Comparison of ENCODE assay signal across 10 mouse cellular contexts in the genomic region with DNA sequence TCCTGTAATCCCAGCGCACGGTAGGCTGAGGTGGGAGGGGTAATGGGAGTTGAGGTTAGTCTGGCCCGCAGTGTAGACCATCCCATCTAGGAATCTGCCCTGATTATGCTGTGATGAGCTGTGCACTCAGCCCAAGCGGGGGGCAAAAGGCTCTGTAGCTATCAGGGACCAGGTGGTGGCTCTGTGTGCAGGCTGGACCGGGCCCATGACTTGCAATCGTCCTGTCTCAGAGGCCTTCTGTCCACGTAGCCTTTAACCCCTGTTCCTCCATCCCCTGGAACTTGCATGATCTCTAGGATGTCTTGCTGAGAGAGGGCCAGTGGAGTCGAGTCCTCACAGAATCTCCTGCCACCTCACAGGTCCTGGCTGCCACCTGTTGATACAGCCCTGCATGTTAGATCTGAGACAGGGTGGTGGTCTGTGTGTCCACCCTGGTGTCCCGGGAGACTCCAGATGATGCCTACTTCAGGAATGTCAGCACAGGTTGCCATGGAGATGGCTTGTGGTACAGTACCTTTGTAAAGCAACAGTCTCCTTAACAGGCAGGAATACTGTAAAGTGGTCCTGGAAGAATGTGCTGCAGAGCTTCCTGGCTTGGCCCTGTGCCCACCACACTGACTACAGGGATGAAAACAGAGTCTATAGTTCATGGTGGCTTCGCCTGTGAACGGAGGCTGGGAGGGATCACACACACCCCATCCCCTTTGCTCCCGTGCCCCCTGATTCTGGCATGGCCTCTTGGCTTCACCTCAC. TPM values are rescaled to one million over a fixed set of nuclear protein-coding genes. Genes with fewer than 3 reads are reported as not detected.
A peak's percentile ranks its signal among the peaks of the same experiment; 100 is the strongest.
DNase-seq lines count a peak whose midpoint lies in the region; ATAC-seq and TF ChIP-seq lines count a peak whose summit lies in the region.
"Had no signal": no experiment of that assay in that cellular context is flagged by ENCODE, and none has a peak within 500 bp of the region (broad histone marks: within the 10 kb centered on the region; RNA-seq: fewer than 3 reads in every experiment).

No protein-coding gene starts in this region.

- 69% methylated on average over 12 of the region's 12 CpGs for WGBS in intestine, embryonic 16.5 days

- no peak for ATAC-seq in intestine, embryonic 16.5 days

- no peaks in the 10 kb centered on the region for H3K36me3 ChIP-seq in intestine, embryonic 16.5 days (ENCODE audit: control insufficient read depth, insufficient read depth, low read length)

- H3K9me3 ChIP-seq in intestine, embryonic 16.5 days (ENCODE audit: control insufficient read depth, low read length) = no peaks in the 10 kb centered on the region

- peak overlapping the region; percentile 11; the same call in 1 of the 2 replicates for H3K27ac ChIP-seq in layer of hippocampus, adult 2 months
- H3K27ac ChIP-seq in intestine, embryonic 16.5 days (ENCODE audit: low read length) = peak overlapping the region; percentile 63

- H3K27me3 ChIP-seq in intestine, embryonic 16.5 days (replicated peaks; ENCODE audit: control insufficient read depth, insufficient read depth, low read length) = no peaks in the 10 kb centered on the region

- H3K4me2 ChIP-seq in intestine, embryonic 16.5 days (ENCODE audit: low read depth, low read length) = no peak overlapping the region

- H3K4me1 ChIP-seq in intestine, embryonic 16.5 days (ENCODE audit: control insufficient read depth, insufficient read depth, low read length) = peaks cover 53% of the 10 kb centered on the region

- DNase-seq in cerebellum, adult 18-20 months = peak; percentile 37 to 55
- DNase-seq in cerebellum, adult 11 months = no peak
- no peak for DNase-seq in layer of hippocampus, adult 2 months (ENCODE audit: low spot score in 2 of 2)
- DNase-seq in layer of hippocampus, adult 11-12 months (ENCODE audit: low spot score) = no peak
- DNase-seq in retina, postnatal 1 day = peak; percentile 40
- no peak for DNase-seq in adrenal gland, postnatal 10 days
- DNase-seq in gastrocnemius, postnatal 4 days (ENCODE audit: low spot score in 2 of 2) = no peak
- DNase-seq: layer of hippocampus, adult 9-11 months; lung, postnatal 36 days had no signal

- H3K9ac ChIP-seq in intestine, embryonic 16.5 days (ENCODE audit: low read depth, low read length) = 0 out of 2 replicates have a peak overlapping the region, but pooled peaks have one; percentile 32

- H3K4me3 ChIP-seq in layer of hippocampus, adult 2 months = no peak overlapping the region
- H3K4me3 ChIP-seq in intestine, embryonic 16.5 days (ENCODE audit: low read length) = no peak overlapping the region

- no peak for TF ChIP-seq CTCF in layer of hippocampus, adult 2 months (conservative IDR thresholded peaks at IDR 0.05)

RNA-seq across cellular contexts. Expression of gene Galnt2, which starts 51.9 kb away (rescaled TPM):
- 10 to 100 TPM; 34.5 to 44.5 TPM for total RNA-seq in layer of hippocampus, adult 2 months (2021)
- polyA plus RNA-seq in intestine, embryonic 16.5 days (2015; fragmentation: Nextera tagmentation; extraction: Ambion mirVana) = 35.1 and 35.9 TPM in 2 replicates
- 10 to 100 TPM; 60.1 to 67.6 TPM for total RNA-seq in adrenal gland, postnatal 10 days (2021)
- 10 to 100 TPM; 47.4 to 54.6 TPM for total RNA-seq in gastrocnemius, postnatal 4 days (2021)

Comparison
In these comparisons a context has a peak if more than half of its experiments do, and no peak if none do; other contexts are left out.
1. DNase-seq: peak in cerebellum, adult 18-20 months (2 of 2) and retina, postnatal 1 day (single experiment); none in cerebellum, adult 11 months (single experiment), layer of hippocampus, adult 2 months (0 of 2), layer of hippocampus, adult 11-12 months (single experiment), adrenal gland, postnatal 10 days (single experiment) and gastrocnemius, postnatal 4 days (0 of 2).